Mouse (Mus musculus): Measurements from ENCODE around the gene Ugdh.
"Not testable (repeated sequence)": the region's sequence is repeated elsewhere in the genome, so short reads cannot be mapped to it uniquely, and the experiment has no call there.

Ugdh gene

DNA sequence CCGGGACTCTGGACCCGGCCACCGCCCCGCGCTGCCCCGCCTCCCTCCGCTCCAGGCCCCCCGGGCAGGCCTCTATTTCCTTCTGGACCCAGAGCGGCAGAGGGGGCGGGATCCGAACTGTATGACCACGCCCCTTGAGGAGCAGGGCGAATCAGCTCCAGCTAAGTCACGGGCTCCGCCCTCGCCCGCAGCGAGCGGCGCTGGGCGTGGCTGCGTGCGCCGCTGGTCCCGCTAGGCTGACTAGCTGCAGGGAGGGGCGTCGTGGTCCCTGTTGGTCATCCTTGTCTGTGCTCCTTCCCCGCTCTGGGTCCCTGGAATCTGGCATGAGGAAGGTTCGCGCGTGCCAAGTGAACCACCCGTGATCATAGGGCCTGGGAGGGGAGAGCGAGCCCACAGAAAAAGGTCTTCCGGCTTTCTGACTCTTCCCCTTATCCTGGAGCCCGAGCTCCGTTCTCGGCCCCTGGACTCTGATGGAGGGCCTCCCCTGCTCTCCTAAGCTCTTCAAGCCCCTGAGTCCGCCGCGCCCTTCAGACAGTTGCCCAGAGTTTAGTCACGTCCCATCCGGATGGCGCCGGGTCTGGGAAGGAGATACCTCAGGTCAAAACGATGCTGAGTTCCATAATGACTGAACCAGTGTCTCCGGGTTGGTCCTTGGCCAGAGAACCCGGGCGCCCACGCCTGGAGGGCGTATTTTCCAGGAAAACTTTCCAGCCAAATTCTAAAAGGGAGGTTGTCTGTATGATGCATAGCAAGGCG, at the start of gene Ugdh:
Gene Ugdh (minus strand): TSS at position 144 of the 756 bp plus-strand sequence.
- peak; percentile 98 for DNase-seq (ENCODE audit: extremely low spot score)

DNA sequence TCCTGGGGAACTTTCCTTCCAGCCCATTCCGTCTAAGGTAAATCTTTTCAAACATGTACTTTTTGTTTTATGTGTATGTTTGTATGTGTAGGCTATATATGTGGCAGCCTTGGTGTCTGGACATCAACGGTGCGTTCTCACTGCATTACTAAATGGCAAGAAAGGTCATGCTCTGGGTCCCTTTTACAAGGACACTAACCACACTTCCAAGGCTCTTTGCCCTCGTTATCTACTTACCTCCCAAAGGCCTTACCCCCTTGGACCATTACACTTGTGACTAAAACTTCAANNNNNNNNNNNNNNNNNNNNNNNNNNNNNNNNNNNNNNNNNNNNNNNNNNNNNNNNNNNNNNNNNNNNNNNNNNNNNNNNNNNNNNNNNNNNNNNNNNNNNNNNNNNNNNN, 47.2 kb upstream of the Ugdh start:
- no peak for DNase-seq (ENCODE audit: extremely low spot score)

DNA sequence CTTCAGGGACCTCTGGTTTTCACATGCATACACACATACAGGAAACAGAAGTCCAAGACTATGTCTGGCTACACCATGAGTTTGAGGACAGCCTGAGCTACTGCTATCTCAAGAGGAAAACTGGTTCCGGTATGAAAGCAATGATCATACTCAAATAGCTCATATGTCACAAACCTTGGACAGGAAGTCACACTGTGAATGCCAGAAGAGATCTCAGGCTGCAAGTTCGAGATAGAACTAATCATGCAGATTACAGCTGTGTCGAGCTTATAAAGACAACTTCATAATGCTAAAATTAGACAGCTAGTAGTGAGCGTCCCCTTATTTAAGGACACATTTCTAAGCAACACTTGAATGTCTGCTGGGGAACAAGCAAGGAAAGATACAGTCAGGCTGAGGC, 44.8 kb upstream of the Ugdh start:
- DNase-seq (ENCODE audit: extremely low spot score): no peak

DNA sequence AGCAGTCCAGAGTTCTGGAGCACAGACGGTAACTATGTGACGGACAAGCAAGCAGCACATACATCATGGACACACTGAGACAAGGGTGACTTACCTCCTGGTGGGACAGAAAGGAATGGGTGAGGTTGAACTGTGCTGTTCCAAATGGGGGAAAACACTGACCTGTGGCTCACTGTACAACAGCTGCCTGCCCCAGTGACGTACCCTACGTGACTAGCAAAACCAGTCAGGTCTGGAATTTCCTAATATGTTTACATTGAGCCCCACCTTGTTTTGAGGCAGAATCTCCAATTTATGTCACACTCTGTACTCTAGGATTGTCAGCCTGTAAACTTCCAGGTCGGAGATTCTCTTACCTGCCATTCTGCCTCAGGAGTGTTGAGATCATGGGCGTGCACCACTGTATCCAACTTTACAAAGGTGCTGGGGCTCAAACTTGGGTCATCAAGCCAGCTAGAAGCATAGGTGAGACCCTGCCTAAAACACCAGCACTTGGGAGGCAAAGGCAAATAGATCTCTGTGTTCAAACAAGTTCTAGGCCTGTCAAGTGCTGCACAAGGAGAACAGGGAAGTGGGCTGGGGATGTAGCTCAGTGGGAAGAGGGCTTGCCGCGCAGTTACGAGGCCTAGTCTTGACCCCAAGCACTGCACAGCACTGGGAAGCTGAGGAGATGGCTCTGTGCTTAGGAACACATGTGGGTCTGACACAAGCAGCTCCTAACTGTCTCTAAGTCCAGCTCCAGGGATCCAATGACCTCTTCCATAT, 44.1 kb upstream of the Ugdh start:
- DNase-seq (ENCODE audit: extremely low spot score): no peak

DNA sequence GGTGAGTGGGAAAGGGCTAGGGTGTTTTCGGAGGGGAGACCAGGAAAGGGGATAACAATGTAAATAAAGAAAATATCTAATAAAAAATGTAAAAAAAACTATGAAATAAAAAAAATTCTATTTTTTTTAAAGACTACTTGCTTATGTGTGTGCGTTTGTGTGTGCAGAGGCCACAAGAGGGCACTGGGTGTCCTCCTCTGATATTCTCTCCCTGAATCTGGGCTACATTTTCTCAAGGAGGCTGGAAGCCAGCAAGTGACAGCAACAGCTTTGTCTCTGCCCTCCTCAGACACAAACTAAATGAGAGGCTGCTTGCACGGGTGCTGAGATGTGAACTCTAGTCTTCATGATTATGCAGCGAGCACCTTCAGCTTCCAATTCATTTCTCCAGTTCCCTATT, 42.5 kb upstream of the Ugdh start:
- no peak for DNase-seq (ENCODE audit: extremely low spot score)

DNA sequence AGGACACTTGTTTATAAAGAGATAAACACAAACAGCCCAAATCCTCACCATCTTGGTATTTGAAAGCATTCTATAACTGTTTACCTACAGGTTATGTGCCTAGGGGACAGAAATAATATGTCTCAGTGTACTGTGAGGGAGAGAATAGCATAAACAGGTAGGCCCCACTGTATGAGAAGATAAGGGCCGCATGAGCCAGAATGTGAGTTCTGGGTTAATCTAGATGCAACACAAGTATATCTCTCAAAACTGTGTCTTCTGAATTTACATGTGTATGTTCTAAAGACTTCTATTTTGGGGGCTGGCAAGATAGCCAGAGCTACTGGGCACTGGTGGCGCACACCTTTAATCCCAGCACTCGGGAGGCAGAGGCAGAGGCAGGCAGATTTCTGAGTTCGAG, 41.0 kb upstream of the Ugdh start:
- DNase-seq (ENCODE audit: extremely low spot score): not testable (repeated sequence)

DNA sequence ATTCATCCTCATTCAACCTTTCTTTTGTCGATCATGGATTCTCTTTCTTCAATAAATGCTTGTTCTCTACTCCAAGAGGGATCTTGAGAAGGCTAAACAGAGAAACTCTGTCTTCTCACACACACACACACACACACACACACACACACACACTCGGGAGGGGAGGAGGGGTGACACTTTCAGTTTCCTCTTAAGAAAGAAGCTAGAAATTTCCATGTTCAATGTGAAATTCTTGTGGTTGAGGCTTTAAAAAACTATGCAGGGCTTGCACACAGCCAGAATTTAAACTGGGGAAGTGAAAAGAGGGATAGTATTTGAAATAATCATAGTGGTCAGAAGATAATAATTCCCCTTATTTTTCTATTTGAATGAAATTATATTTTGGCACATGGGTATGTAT, 40.1 kb upstream of the Ugdh start:
- DNase-seq (ENCODE audit: extremely low spot score): no peak

DNA sequence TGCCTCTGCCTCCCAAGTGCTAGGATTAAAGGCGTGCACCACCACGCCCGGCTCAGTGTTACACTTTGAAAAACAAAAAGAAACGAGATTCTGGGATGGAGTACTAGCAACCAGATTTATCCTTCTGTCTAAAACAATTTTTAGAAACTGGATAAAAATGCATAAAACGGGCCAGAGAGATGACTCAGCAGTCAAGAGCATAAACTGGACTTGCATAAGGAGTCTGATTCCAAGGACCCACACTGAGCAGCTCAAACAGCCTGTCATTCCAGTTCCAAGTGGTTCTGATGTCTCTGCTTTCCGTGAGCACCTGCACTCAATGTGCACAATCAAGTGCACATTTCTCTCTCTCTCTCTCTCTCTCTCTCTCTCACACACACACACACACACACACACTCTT, 34.0 kb upstream of the Ugdh start:
- DNase-seq (ENCODE audit: extremely low spot score): no peak

DNA sequence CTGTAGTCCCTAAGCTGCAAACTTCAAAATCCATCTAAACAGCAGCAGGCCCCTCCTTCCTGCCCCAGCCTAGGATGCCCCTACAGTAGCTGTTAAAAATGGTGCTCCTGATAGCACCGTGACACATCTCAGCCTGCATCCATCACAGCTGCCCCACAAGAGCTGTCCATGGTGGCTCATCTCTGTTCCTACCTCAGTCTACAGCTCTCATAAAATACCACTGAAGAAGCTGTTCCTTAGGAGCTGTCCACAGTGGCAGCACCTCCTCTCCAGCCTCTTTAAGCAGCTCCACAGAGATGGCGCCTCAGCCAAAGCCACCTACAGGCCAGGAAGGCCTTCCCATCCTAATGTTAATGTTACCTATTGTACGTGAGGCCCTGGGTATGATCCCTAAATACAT, 31.2 kb upstream of the Ugdh start:
- DNase-seq (ENCODE audit: extremely low spot score): no peak

DNA sequence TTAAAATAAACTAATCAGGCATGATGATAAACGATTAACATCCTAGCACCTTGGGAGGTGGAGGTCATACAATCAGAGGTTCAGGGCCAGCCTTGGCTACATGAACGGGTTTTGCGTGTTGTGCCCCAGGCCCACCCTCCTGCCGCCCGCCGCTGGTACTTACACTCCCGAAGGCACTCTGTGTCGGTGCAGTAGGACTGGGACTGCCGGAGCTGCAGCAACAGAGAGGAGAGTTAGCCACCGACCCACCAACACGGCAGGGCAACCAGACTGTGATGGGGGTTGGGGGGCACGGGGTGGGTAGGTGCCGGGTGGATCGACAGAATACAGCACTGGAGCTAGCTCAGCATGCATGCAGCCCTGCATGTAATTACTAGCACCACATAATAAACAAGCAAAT, 24.6 kb upstream of the Ugdh start:
- no peak for DNase-seq (ENCODE audit: extremely low spot score)

DNA sequence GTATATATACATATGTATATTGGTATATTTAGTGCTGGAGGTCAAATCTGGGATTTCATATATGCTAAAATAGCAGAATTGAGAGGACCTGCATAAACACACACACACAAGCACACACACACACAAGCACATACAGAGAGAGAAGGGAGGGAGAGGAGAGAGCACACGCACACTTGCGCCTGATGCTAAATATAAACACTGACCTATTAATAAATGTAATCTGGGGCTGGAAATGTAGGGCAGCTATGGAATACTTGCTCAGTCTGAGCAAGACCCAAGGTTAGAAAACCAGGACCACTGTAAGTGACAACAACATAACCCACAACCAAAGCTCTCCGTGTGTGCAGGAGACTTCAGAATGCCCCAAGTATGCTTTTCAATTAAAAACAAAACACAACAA, 23.7 kb upstream of the Ugdh start:
- DNase-seq (ENCODE audit: extremely low spot score): no peak

DNA sequence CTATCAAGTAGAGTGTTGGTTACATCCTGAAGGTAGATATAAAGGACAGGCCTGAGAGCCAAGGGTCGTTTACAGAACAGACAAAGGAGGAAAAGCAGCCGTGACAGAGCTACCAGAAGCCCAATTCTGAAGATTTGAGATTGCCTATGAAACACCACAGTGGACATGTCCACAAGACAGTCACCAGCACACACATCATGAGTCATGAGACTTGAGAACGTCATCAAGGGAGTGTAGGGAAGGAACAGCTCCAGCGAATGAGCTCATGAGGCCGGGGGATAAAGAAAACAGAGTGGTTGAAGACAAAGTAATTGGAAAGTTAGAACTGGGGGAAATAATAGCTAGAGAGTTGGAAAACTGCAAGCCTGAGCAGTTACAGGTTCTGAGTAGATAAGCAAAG, 22.1 kb upstream of the Ugdh start:
- DNase-seq (ENCODE audit: extremely low spot score): no peak

DNA sequence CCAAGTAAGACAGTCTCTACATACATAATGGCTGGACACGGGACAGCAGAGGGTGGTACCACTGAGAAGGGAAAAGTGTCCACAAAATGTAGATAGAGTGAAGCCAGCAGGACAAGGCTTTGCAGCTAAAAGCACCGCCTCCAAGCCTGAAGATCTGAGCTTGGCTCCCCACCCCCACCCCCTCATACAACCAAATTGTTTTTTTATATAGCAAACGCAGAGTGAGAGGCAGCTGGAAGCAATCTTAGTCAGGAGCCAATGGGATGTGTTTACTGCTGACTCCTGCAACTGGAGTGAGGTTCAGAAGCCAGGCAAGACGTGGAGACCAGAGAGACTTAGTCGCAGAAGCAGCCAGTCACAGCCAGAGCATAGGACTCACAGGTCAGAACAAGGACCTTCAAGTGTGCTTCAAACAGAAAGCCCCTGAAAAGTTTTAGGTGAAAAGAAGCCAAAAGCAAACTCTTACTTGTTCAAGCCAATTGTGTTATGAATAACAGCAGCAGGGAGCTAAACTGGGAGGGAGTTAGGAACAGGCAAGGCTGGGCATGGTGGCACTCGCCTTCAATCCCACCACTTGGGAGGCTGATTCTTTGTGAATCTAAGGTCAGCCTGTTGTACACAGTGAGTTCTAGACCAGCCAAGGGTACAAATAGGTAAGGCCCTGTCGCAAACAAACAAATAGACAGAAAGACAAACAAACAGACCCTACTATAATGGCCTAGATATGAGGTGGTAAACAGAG, 21.5 kb upstream of the Ugdh start:
- no peak for DNase-seq (ENCODE audit: extremely low spot score)

DNA sequence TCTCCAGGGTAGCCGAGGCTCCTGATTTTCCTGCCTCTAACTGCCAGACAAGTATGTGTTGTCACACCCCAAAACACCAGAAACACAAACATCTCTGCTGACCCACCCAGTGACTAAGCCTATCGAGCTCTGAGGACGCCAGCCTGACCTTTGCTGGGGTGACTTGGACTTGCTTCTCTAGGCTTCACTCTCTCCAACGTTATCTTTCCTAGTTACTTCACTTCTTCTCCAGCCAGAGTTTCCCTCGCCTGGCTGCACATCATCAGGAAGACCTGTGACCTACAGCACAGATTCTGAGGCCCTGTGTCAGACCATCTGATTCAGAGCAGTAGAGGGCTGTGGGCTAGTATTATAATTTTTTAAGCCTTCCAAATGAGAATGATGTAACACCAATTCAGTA, 19.0 kb upstream of the Ugdh start:
- no peak for DNase-seq (ENCODE audit: extremely low spot score)

DNA sequence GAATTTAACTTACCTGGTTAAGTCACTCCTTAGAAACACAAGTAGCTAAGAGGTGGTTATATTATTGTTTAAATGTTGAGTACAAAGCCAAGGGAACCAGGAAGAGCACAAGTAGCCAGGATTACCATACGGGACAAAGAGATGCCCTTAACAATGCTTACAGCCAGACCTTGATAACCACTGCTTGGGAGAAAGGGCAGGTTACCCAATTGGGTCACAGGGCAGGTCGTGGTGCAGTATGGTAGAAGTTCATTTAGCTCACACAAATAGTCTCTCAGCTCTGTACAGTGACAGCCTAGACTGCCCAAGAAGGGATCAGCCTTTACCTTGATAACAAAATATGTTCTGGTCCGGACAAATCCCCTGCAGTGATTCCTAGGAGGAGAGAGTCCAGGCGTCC, 13.2 kb upstream of the Ugdh start:
- DNase-seq (ENCODE audit: extremely low spot score): no peak

DNA sequence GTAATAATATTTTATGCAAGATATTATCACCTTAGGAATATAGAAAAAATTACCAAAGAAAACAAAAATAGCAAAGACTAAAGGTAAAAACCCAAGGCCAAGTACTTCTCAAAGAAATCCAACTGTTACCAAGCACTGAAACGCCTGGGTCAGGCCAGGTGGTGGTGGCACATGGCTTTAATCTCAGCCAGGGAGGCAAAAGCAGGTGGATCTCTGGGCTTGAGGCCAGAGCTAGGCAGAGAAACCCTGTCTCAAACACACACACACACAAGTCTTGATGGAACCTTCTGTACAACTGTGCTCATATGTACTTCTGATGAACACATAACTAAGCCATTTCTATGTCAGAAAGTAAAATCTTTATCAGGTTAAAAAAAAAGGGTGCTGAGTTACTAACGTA, 12.1 kb upstream of the Ugdh start:
- DNase-seq (ENCODE audit: extremely low spot score): no peak

DNA sequence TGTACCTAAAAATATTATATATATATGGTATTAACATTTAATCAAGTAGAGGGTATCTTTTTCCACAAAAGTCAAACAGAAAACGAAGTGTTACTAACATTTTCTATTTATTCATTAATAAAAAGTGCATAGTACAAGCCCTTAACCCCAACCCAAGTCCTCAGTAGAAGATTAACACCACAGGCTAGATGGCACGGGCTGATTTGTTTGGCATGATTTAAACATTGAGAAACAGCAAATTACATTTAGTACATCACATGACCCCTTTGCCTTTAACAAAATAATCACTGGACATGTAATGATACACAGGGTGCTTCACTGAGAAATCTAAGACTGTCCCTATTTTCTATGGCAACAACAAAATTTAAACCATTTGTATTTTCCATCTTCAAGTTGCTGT, 11.0 kb upstream of the Ugdh start:
- DNase-seq (ENCODE audit: extremely low spot score): no peak

DNA sequence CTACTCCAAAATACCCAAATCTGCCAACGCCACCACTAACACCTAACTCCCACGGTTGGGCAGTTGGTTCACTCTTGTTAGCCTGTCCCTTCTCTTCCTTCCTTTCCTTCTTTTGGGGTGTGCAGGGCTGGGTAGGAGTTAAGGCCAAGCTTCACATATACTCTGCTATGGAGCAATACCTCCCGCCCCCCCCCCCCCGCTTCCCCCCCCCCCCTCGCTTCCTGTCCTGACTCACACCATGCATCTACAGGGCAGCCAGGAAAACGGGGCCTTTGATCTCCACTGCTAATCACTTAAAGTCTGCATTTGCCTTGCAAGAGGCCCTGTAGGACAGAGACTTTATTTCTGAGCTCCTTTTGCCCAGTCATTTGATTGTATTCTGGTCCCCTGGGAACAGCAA, 9.2 kb upstream of the Ugdh start:
- no peak for DNase-seq (ENCODE audit: extremely low spot score)

DNA sequence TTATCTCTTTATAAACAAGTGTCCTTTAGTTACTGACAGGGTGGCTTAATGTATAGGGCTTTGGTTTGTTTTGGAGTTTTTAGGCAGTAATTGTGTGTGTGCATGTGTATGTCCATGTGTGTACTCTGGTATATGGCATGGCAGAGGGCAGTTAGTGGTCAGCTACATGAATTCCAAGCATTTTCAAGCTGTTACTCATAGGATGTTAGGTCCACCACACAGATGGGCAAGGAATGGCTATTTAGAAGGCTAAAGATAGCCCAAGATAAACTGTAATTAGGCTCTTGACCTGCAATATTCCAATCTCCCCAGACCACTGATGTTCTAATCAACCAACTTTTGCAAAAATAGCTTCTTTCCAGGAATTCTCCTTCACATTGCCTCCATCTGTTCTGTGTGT, 2.3 kb upstream of the Ugdh start:
- no peak for DNase-seq (ENCODE audit: extremely low spot score)

DNA sequence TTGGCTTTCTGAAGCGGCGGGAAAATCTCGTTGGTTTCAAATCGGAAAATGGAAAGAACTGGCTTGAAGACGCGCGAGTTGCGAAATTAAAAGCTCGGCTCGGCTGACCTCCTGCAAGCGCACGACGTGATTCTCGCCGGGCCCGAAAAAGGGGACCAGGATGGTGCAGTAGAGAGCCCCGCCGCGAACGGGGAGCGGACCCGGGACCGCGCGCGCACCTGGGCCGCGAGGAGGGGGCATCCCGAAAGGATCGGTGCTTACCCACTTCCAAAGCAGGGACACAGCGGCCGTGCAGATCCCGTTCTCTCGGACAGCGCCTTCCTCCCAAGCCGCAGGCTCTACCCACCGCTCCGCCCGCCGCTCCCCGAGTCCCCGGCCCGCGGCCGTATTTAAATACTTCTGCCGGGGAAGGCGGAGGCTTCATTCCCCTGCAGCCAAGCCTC, 365 bp downstream of the Ugdh start:
- no peak for DNase-seq (ENCODE audit: extremely low spot score)

DNA sequence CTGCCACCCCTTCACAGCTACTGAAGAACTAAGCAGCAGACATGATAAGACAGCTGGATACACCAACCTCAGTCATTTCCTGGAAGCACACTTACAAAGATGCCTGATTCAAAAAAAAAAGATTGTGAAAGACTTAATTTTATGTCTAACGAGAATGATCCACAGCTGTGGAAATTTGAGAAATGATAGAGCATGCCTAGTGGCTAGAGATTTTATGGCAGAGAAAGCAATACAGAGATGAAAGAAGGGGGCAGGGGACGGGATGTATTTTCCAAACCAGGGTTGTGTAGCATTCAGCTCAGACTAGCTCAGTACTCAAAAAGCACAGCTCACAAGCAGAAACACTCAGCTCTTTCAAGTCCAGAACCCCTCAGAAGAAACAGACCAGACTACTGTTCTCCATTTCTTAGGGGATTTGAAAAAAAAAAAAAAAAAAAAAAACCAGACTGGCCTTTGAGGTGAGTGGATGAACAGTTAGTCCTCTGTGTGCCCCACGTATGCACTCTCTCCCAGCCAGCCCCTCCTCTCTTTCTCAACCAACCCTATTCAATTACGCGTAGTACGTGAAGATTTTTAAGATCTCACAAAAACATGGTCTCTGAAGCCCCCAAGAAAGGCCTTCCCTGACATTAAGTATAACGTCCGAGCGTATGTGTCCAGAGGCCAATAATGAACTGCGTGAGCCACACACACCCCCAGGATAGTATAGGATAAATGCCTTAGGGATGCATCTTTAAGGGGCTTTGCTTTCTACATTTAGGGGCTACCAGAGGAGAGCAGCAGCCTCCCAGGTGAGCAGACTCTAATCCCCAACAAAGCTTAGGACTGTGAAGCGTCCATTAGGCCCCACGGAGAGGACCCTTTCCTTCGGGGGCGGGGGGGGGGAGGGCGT, 1.0 kb downstream of the Ugdh start:
- DNase-seq (ENCODE audit: extremely low spot score): no peak

DNA sequence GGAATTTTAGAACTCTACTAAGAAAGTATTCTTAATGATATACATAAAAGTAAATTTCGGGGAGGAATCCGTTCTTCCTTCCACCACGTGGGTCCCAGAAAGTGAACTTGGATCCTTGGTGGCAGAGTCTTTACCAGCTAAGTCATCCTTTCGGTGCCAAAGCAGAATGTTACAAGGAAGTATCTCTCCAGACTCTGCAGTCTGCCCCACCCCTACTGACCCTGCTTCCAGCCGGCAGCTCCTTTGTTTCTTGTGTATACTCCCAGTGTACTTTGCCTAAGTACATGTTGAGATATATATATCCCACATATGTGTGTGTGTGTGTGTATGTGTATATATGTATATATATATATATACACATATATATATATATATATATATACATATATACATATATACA, 6.3 kb downstream of the Ugdh start:
- DNase-seq (ENCODE audit: extremely low spot score): no peak

All from embryo, embryonic 9.5 days (tissue).